Mouse (Mus musculus) heart, postnatal 25 days (tissue): ENCODE data around the gene Mgat5. TPM values are rescaled to one million over a fixed set of nuclear protein-coding genes. Genes with fewer than 3 reads are reported as not detected.

Source experiments
- DNase-seq: peaks from one replicate; pipeline ENCODE4 v3.0.0; 2022; ENCODE audit warnings: low spot score
- intact Hi-C: fragments of 180-260 bp; cut with DNase I; formaldehyde crosslinking; loops from one replicate; pipeline ENCODE4 v1.15.1; 2025
- total RNA-seq, 2 experiments: library from RNA; stranded (reverse); gene quantifications; 2 replicates each; pipeline ENCODE4 v1.2.3; 2021

Mgat5 gene
- total RNA-seq, 2 experiments from 2014 or later, result 14.1 to 14.8 TPM

- intact Hi-C loops, result no loop called here
- no peak for DNase-seq
Measured at GRCm38 (mm10) chr1:127322169-127322805, 117.5 kb downstream of the Mgat5 start.

GRCm38 (mm10) chr1:127325601-127326198 lies 120.9 kb downstream of the Mgat5 start:
- intact Hi-C loops, result no loop called here
- no peak for DNase-seq

GRCm38 (mm10) chr1:127327773-127328172 lies 123.0 kb downstream of the Mgat5 start:
- DNase-seq, result no peak
- intact Hi-C loops, result no loop called here

GRCm38 (mm10) chr1:127328354-127328875 lies 123.6 kb downstream of the Mgat5 start:
- intact Hi-C loops, result no loop called here
- no peak for DNase-seq

GRCm38 (mm10) chr1:127329810-127330209 lies 125.0 kb downstream of the Mgat5 start:
- intact Hi-C loops, result no loop called here
- DNase-seq, result no peak

GRCm38 (mm10) chr1:127337740-127338139 lies 132.9 kb downstream of the Mgat5 start:
- intact Hi-C loops, result no loop called here
- DNase-seq, result no peak

GRCm38 (mm10) chr1:127338833-127339487 lies 134.1 kb downstream of the Mgat5 start:
- no peak for DNase-seq
- intact Hi-C loops, result no loop called here

GRCm38 (mm10) chr1:127340296-127340695 lies 135.5 kb downstream of the Mgat5 start:
- DNase-seq, result no peak

GRCm38 (mm10) chr1:127344913-127345312 lies 140.1 kb downstream of the Mgat5 start:
- no peak for DNase-seq
- intact Hi-C loops, result no loop called here

More at GRCm38 (mm10) chr1:127340296-127340695, 135.5 kb downstream of the Mgat5 start:
- intact Hi-C loops, result no loop called here

GRCm38 (mm10) chr1:127346596-127347139 lies 141.9 kb downstream of the Mgat5 start:
- intact Hi-C loops, result no loop called here
- no peak for DNase-seq

- intact Hi-C loops, result no loop called here
- no peak for DNase-seq
Measured at GRCm38 (mm10) chr1:127347878-127348620, 143.2 kb downstream of the Mgat5 start.

- intact Hi-C loops, result no loop called here
- peak; percentile 17 for DNase-seq
Measured at GRCm38 (mm10) chr1:127348642-127349341, 144.0 kb downstream of the Mgat5 start.

GRCm38 (mm10) chr1:127351380-127352057 lies 146.7 kb downstream of the Mgat5 start:
- no peak for DNase-seq
- intact Hi-C loops, result no loop called here

- DNase-seq, result no peak
- intact Hi-C loops, result no loop called here
Measured at GRCm38 (mm10) chr1:127352131-127352793, 147.4 kb downstream of the Mgat5 start.

- DNase-seq, result no peak
- intact Hi-C loops, result no loop called here
Measured at GRCm38 (mm10) chr1:127353408-127353807, 148.6 kb downstream of the Mgat5 start.

- intact Hi-C loops, result no loop called here
- DNase-seq, result no peak
Measured at GRCm38 (mm10) chr1:127354152-127354551, 149.3 kb downstream of the Mgat5 start.

- intact Hi-C loops, result no loop called here
- DNase-seq, result no peak
Measured at GRCm38 (mm10) chr1:127355034-127355433, 150.2 kb downstream of the Mgat5 start.

- intact Hi-C loops, result no loop called here
Measured at GRCm38 (mm10) chr1:127363638-127364037, 158.8 kb downstream of the Mgat5 start.

More at GRCm38 (mm10) chr1:127363638-127364037, 158.8 kb downstream of the Mgat5 start:
- no peak for DNase-seq
